Mouse (Mus musculus): Measurements from ENCODE around the gene Kcnk4. TPM values are rescaled to one million over a fixed set of nuclear protein-coding genes. Genes with fewer than 3 reads are reported as not detected.

Kcnk4 gene
- polyA plus RNA-seq, 1 experiment = 1.6 TPM

DNA sequence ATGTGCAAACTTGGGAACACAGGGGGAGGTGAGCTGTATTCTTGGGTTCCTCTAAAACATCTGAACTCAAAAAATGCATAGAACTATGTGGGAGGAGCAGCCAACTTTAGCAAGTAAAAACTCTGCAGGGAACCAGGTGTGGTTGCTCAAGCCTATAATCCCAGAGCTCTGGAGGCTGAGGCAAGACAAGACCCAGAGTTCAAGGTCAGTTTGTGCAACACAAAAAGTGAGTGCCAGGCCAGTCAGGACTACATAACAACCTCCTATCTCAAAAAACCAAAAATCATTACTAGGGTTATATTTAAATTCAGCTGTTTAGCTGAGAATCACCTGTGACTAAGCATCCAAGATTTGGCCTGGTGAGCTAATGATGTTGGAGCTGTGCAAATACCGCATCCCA, 2.3 kb downstream of the Kcnk4 start:
- Histone ChIP-seq H3K27ac (replicated peaks; ENCODE audit: low read depth, low read length) (no peak overlapping the region), H3K4me1 (ENCODE audit: control insufficient read depth, insufficient read depth, insufficient read length, low read length) (peaks cover 12% of the 10 kb centered on the region; the same call in 1 of the 2 replicates), H3K4me3 (ENCODE audit: insufficient read depth, low read depth, low read length) (no peak overlapping the region)

DNA sequence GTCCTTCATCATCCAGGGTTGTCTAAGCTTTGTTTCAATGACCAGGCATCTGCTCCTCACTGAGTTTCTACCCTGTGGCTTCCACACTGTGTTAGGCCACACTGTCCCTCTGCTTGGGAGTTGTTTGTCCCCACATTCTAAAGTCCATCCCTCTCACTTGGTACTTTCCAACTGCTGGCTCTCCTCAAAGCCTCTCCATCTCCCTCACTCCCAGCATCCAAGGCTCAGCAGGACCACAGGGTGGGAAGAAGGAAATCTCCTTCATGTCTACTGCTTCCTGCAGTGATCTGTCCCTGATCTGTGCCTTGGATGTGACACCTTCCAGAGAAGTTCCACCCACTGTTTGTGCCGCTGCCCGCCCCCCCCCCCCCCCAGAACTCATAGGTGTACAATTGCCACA, 3.3 kb downstream of the Kcnk4 start:
- Histone ChIP-seq H3K4me3 (ENCODE audit: insufficient read depth, low read depth, low read length) (no peak overlapping the region), H3K27ac (replicated peaks; ENCODE audit: low read depth, low read length) (no peak overlapping the region), H3K4me1 (ENCODE audit: control insufficient read depth, insufficient read depth, insufficient read length, low read length) (peaks cover 13% of the 10 kb centered on the region)

DNA sequence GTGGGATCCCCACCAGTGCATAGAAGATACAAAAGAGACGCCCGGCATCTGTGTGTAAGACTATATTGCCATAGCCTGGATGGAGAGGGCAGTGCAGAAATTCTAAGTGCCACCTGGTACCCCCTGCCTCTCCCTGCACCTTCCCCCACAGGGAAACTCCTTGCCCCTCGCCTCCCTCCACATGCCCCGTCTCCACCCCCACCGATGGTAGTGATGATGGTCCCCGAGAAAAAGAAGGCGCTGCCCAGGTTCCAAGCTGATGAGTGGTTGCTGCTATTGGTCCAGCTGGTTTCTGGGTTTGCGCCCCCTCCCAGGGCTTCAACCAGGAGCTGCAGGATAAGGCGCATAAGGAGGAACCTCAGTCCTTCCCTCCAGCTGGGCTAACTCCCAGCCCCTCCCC, 6.2 kb downstream of the Kcnk4 start:
- H3K4me1 ChIP-seq (ENCODE audit: control insufficient read depth, insufficient read depth, insufficient read length, low read length) = peaks cover 10% of the 10 kb centered on the region
- H3K4me3 ChIP-seq (ENCODE audit: insufficient read depth, low read depth, low read length) = no peak overlapping the region
- H3K27ac ChIP-seq (replicated peaks; ENCODE audit: low read depth, low read length) = no peak overlapping the region

DNA sequence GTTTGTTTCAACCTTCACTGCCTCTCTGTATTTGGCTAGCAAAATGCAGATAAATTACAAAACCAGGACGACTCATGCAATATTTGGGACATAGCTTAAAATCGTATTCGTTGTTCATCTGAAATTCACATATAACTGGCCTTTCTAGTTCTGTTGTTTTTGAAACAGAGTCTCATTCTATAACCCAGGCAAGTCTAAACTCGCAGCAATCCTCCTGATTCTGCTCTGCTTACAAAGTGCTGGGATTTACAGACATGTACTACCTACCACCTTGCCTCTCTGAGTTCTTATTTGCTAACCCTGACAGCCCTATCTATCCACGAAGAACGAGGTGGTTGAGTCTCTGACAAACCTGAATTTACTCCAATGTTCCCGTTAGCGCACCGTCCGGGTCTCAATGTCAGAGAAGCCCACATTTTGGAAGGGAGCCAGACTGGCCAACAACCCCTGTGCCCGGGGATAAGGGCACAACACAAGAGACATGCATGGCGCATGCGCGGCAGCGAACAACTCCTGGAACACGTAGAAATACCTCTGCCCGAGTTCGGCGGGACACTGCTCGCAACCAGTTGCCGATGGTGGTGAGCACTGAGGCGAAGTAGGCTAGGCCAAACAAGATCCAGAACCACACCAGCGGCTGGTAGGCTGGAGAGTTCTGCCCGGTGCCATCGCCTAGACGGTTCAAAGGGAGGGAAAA, 7.6 kb downstream of the Kcnk4 start:
- Histone ChIP-seq H3K4me1 (ENCODE audit: control insufficient read depth, insufficient read depth, insufficient read length, low read length) (peaks cover 8% of the 10 kb centered on the region), H3K27ac (replicated peaks; ENCODE audit: low read depth, low read length) (no peak overlapping the region), H3K4me3 (ENCODE audit: insufficient read depth, low read depth, low read length) (peak overlapping the region; percentile 6; the same call in 1 of the 2 replicates)

DNA sequence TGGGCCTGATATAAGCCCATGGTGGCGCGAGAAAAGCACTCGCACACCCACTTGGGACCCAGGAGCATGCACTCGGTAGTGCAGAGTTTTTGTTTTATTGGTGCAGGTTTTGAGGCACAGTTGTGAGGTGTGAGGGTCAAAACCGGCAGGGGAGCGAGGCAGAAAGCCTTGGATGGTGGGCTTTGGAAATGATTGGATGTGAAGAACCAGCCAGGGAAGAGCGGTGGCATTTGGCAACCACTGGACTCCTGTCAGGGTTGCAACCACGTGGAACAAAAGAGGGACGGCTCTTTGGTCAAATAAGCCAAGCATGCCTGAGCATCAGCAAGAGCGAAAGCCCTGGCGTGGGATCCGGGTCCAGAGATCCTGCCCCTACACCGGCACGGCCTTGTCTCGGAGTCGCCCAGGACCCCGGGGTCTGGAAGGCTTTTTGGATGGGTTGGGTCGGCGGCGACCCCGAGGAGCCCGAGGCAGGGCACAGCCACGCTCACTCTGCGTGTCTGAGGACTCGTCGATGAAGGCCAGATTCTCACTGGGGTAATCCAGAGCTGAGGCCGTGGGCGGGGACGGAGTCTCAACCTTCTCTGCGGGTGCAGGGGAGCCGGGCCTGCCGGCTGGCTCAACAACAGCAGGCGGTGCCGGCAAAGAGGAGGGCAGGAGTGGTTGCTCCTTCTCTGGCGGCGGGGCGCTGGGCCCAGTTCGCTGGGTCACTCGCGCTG, 8.5 kb downstream of the Kcnk4 start:
- Histone ChIP-seq H3K4me3 (ENCODE audit: insufficient read depth, low read depth, low read length) (no peak overlapping the region), H3K27ac (replicated peaks; ENCODE audit: low read depth, low read length) (no peak overlapping the region), H3K4me1 (ENCODE audit: control insufficient read depth, insufficient read depth, insufficient read length, low read length) (peaks cover 8% of the 10 kb centered on the region)

DNA sequence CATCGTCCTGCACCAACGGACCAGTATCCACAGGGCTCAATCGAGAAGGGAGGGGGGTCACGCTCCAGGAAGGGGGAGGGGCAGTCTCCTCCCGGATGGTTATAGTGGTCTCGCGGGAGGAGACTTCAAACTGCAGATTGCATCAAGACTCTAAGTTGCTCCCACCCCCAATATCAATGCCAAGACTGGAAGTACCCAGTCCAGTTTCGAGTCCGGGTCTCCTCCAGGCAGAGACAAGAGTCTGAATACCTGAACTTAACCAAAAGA, 9.1 kb downstream of the Kcnk4 start, which contains the start of gene Catsperz:
Gene Catsperz, minus strand, starts transcription at position 74 of the 267 bp plus-strand sequence.
- peaks cover 8% of the 10 kb centered on the region for H3K4me1 ChIP-seq (ENCODE audit: control insufficient read depth, insufficient read depth, insufficient read length, low read length)
- H3K4me3 ChIP-seq (ENCODE audit: insufficient read depth, low read depth, low read length) = peak within 1 kb of the TSS; percentile 25
- H3K27ac ChIP-seq (replicated peaks; ENCODE audit: low read depth, low read length) = no peak within 1 kb of the TSS

DNA sequence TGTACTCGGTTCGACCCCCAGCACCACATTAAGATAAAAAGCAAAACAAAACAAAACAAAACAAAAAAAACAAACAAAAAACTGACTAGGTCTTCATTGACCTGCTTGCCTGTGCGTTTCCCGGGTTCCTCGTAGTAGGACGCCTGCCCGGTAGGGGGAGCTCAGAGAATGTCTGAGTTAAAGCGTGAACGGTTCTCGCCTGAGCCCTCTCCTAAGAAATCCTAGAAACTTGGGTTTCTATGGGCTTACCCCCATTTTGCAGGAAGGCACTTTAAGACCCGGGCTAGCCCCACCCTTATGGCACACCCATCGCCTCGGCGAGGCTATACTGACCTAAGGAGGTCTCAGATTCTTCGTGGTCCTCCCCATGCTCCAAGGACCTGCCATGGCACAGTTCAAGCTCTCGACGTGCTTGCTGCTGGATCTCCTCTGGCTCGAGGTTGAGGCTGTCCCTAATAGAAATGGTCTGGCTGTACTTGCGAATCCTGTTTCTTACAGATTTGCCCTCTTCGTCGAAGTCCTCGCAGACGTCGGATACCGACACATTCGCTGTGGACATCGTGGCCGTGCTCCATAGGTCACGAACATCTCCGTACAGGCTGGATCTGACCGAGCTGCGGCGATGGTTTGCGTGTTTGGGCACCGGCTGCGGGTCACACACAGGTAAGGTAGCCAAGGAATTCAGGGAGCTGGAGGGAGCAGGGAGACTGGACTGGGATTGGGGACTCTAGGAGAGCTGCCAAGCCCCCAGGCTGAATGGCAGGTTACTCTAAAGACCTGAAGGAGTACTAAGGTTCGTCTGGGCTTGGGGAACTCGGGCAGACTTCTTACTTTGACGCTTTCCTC, 9.6 kb downstream of the Kcnk4 start:
- Histone ChIP-seq H3K27ac (replicated peaks; ENCODE audit: low read depth, low read length) (no peak overlapping the region), H3K4me1 (ENCODE audit: control insufficient read depth, insufficient read depth, insufficient read length, low read length) (peaks cover 11% of the 10 kb centered on the region), H3K4me3 (ENCODE audit: insufficient read depth, low read depth, low read length) (peak overlapping the region; percentile 25)

DNA sequence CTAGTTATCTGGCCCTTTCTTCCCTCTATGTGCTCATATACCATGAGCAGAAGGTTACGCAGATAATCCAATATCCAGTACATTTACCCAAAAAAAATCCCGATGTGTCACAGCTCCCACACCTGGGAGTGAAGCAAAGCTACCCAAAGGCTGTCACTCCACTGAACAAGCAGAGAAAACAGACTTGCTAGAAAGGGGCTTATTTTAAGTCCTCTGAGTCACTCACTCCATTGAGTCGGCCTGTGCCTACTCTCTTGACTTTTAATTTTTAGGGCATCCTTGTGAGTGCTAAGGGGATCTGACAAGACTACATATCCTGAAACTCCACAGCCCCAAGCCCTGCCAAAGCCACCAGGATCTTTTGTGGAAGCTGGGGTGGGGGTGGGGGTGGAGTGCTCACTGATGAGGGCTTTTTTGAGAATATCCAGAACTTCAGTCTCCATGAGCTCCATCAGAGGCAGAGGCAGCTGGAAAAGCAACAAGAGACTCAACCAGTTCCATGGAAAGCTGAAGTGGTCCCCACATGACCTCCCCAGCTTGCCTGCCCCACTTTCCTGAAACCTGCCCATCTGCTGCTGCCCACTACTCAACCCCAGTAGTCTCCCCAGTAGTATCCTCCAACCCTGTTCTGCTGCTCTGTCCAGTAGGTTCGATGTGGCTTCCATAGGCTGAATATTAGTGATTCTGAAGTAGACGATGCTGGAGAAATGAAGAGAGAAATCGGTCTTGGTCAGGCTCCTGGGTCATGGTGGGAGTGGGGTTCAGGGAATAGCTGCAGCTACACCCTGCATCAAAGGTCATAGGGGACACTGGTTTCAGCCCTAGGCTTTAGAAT, 11.2 kb downstream of the Kcnk4 start:
- Histone ChIP-seq H3K27ac (replicated peaks; ENCODE audit: low read depth, low read length) (peak overlapping the region; percentile 99), H3K4me1 (ENCODE audit: control insufficient read depth, insufficient read depth, insufficient read length, low read length) (peaks cover 11% of the 10 kb centered on the region), H3K4me3 (ENCODE audit: insufficient read depth, low read depth, low read length) (peak overlapping the region; percentile 73; the same call in 1 of the 2 replicates)

DNA sequence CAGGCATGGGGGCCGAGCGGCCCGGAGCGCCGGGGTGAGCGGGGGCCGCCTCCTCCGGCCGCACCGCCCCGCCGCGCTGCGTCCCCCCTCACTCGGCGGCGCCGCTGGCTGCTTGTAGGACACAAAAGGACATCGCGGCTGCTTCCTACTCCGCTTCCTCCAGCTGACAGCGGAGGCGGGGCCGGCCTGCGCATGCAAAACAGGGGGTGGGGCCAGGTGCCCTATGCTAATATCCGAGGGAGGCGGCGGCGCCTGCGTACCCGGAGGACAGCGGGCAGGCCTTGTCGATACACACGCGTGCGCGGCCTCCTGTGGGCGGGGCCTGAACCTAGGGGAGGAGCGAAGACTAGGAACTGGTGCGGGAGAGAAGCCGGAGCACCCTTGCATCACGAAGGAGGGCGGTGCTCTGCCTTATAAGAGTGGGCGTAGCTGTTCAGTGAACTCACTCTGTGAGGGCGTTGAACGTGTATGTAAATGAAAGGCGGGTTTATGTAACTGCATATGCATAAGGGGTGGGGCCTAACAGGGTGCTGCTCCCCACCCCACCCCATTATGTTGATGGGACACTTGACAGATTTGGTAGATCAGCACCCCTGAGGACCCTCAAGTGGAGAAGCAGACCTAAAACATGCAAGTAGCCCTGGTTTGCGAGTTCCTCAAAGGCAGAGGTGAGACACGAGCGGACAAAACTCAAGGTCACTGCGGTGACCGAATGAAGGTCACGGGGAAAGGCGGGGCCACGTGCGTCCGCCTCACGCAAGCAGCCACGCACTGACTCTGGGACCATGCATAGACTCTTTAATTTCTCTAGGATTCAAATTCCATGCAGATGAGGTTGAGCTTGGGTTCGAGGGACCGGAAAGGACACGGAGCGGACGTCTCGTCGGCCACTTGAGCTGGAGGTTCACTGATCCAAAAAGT, 12.4 kb downstream of the Kcnk4 start, which contains the start of gene Esrra:
Gene Esrra, minus strand, starts transcription at position 167 of the 921 bp plus-strand sequence.
- peak within 1 kb of the TSS; percentile 99 for H3K27ac ChIP-seq (replicated peaks; ENCODE audit: low read depth, low read length)
- H3K4me1 ChIP-seq (ENCODE audit: control insufficient read depth, insufficient read depth, insufficient read length, low read length) = peaks cover 11% of the 10 kb centered on the region
- peak within 1 kb of the TSS; percentile 93 for H3K4me3 ChIP-seq (ENCODE audit: insufficient read depth, low read depth, low read length)

DNA sequence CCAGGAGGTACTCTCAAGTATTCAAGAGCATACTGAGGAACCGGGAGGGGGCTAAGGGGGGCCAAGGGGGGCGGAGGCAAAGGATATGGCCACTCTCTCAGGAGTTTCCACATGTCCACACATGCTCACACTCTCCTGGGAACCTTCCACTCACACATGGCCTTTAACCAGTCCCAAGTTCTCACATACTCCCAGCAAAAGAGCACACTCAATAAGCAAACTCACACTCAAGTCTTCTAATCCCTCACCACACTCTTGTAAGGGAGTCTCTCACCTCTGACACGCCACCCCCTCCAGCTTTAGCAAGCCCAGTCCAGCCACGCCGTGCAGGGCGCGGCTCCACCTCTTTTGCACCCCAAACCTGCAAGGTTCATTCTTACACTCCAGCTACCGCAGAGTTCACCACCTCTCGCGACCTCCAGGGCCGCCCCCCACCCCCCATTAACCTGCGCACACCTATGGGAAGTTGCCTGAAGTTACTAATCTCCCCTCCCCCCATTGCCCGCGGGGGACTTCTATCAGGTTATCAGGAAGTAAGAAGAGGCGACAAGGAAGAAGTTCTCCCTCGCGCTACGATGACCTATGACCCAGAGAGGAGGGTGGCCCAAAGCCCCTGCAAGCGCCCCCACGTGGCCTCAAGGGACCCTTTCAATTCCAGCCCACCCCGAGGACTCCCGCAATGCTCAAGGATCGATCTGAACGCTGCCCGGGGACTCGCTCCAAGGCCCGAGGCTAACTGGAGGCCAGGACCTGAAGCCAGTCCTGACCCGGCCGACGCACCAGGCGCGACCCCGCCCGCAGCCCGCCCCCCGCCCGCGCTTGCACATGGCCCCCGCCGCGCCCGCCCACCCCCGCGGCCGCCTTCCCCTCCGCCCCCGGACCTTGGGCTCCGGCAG, 13.3 kb downstream of the Kcnk4 start:
- Histone ChIP-seq H3K4me3 (ENCODE audit: insufficient read depth, low read depth, low read length) (peak overlapping the region; percentile 93), H3K27ac (replicated peaks; ENCODE audit: low read depth, low read length) (peak overlapping the region; percentile 95), H3K4me1 (ENCODE audit: control insufficient read depth, insufficient read depth, insufficient read length, low read length) (peaks cover 9% of the 10 kb centered on the region; the same call in 1 of the 2 replicates)

DNA sequence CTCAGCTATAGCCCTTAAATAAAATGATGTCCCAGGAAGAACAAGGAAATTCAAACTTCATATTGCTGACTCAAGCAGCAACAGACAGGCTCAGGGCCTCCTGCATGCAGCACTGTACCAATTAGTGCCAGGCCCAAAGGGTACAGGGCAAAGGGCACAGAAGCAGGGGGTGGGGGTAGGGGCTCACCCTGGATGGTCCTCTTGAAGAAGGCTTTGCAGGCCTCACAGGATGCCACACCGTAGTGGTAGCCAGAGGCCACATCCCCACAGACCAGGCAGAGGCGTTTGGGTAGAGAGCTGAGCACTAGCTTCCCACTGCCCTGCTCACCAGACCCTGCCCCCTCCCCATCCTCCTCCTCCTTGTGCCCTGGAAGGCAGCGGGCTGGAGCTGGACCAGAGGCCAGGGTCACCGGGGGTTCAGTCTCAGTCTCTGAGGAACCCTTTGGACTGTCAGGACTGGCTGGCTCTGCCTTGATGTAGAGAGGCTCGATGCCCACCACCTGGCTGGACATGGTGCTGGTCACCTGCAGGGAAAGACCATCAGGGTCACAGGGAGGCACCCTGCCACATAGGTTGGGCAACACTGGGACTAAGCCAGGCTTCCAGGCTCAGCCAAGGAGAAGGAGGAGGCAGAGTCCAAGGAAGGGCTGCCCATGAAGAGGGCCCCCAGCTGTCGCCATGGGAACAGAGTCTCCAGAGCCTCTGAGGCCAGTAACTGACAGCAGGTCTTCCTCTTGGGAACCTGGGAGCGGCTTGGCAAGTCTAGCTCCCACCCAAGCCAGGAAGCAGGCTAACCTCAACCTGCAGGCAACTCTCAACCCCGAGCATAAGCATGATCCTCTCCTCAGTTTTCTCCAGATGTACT, 14.2 kb downstream of the Kcnk4 start:
- H3K27ac ChIP-seq (replicated peaks; ENCODE audit: low read depth, low read length) = no peak overlapping the region
- peaks cover 7% of the 10 kb centered on the region; the same call in 1 of the 2 replicates for H3K4me1 ChIP-seq (ENCODE audit: control insufficient read depth, insufficient read depth, insufficient read length, low read length)
- peak overlapping the region; percentile 93 for H3K4me3 ChIP-seq (ENCODE audit: insufficient read depth, low read depth, low read length)

DNA sequence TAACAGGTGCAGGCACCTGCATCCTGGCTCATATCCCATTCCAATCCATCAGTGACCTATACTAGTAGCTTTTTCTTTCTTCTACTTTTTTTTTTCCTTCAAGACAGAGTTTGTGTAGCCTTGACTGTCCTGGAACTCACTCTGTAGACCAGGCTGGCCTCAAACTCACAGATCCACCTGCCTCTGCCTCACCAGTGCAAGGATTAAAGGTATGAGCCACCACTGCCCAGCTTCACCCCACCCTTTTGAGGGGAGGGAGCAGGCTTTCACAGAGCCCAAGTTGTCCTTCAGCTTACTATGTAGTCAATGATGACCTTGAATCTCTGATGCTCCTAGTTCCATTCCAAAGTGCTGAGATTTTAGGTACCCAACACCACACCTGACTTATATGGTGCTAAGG, 14.9 kb downstream of the Kcnk4 start:
- Histone ChIP-seq H3K4me3 (ENCODE audit: insufficient read depth, low read depth, low read length) (no peak overlapping the region), H3K27ac (replicated peaks; ENCODE audit: low read depth, low read length) (no peak overlapping the region)

More for the DNA sequence above, 14.9 kb downstream of the Kcnk4 start:
- H3K4me1 ChIP-seq (ENCODE audit: control insufficient read depth, insufficient read depth, insufficient read length, low read length) = peaks cover 3% of the 10 kb centered on the region; the same call in 1 of the 2 replicates

Measured in brown adipose tissue, adult 24 weeks (tissue).